Mouse (Mus musculus) testis, adult 2 months (tissue): Measurements from ENCODE around the gene Lrmda. TPM values are rescaled to one million over a fixed set of nuclear protein-coding genes. Genes with fewer than 3 reads are reported as not detected.

ENCODE experiments used
- H3K27ac ChIP-seq: fragments of 200-500 bp; 2 replicates; pipeline ENCODE4 v1.5.1; 2012; ENCODE audit warnings: low read depth, low read length; ENCODE audit not compliant: control insufficient read depth, insufficient read depth
- H3K27me3 ChIP-seq: fragments of 200-500 bp; 2 replicates; pipeline ENCODE4 v1.6.1; 2012; ENCODE audit warnings: mild to moderate bottlenecking, low read length, moderate library complexity; ENCODE audit not compliant: control insufficient read depth, insufficient read depth
- H3K36me3 ChIP-seq: fragments of 200-500 bp; 2 replicates; pipeline ENCODE4 v1.6.1; 2012; ENCODE audit warnings: mild to moderate bottlenecking, low read length; ENCODE audit not compliant: control insufficient read depth, insufficient read depth
- H3K4me1 ChIP-seq: fragments of 200-500 bp; 2 replicates; pipeline ENCODE4 v1.6.1; 2012; ENCODE audit warnings: low read length; ENCODE audit not compliant: control insufficient read depth, insufficient read depth
- H3K4me3 ChIP-seq: fragments of 200-500 bp; 2 replicates; pipeline ENCODE4 v1.5.1; 2012; ENCODE audit warnings: low read depth, mild to moderate bottlenecking, low read length, moderate library complexity, mixed read lengths; ENCODE audit not compliant: control insufficient read depth
- CTCF ChIP-seq: fragments of 200-500 bp; IDR thresholded peaks from 2 replicates; pipeline ENCODE4 v1.5.1; 2012; ENCODE audit warnings: low read depth, mild to moderate bottlenecking, inconsistent platforms, low read length, moderate library complexity; ENCODE audit not compliant: control insufficient read depth, insufficient read depth, insufficient replicate concordance
- POLR2A ChIP-seq: fragments of 200-500 bp; IDR thresholded peaks from 2 replicates; pipeline ENCODE4 v1.6.1; 2012; ENCODE audit warnings: low read depth, mild to moderate bottlenecking, inconsistent platforms, low read length, moderate library complexity; ENCODE audit not compliant: control insufficient read depth
- polyA plus RNA-seq: library from polyadenylated mRNA; depleted of rRNA; stranded (reverse); fragments of >200 nt; gene quantifications from 2 replicates; pipeline ENCODE4 v1.2.3, GENCODE M21; 2012

The Lrmda gene
- polyA plus RNA-seq, 1 experiment, result 2.1 TPM

DNA sequence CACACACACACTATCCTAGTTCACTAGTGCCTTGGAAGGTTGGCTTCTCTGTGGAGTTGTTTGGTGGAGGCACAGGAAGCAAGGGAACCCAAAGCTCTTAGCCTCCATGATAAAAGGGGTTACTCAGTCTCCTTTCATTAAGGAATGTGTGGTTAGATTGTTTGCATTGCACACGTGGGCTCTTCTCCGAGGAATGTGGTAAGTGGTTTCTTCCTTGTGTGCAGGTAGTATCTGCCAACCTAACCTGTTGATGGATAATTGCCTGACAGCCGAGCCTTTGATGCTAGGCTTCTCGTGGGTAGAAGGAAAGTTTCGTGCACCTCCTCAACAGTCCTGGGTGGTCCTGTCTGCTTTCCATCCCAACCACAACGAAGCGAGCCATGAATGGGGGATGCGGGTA lies 648.8 kb downstream of the Lrmda start:
- no peak overlapping the region for H3K27ac ChIP-seq
- H3K4me3 ChIP-seq, result no peak overlapping the region
- H3K27me3 ChIP-seq, result no peaks in the 10 kb centered on the region
- TF ChIP-seq POLR2A (no peak), CTCF (no peak)
- H3K36me3 ChIP-seq, result no peaks in the 10 kb centered on the region
- no peaks in the 10 kb centered on the region for H3K4me1 ChIP-seq

DNA sequence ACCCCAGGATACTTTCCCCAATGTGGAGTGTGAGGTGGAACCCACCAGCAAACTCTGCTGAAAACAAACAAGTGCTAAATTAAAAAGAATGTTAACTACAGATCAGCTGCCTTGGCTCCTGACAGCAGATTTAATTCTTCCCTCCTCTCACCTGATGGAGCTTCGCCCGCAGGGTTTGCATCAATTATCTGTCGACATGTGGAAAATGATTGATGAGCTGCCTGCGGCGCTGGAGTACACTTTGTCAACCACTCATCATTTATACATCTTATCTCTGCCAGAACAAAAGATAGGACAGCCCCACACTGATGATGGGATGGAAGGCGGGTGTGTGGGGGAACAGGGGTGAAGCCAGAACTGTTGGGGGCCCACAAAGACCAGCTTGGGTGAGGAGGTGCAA lies 649.2 kb downstream of the Lrmda start:
- Histone ChIP-seq H3K4me1 (no peaks in the 10 kb centered on the region), H3K36me3 (no peaks in the 10 kb centered on the region), H3K4me3 (no peak overlapping the region), H3K27me3 (no peaks in the 10 kb centered on the region), H3K27ac (no peak overlapping the region)
- TF ChIP-seq POLR2A, result no peak
- no peak for TF ChIP-seq CTCF

- no peak for TF ChIP-seq POLR2A
- no peak overlapping the region for H3K27ac ChIP-seq
- no peaks in the 10 kb centered on the region for H3K27me3 ChIP-seq
- H3K4me3 ChIP-seq, result no peak overlapping the region
- H3K36me3 ChIP-seq, result no peaks in the 10 kb centered on the region
- H3K4me1 ChIP-seq, result no peaks in the 10 kb centered on the region
These were observed 654.1 kb downstream of the Lrmda start for GRCm38 (mm10) chr14:22673581-22673980.

DNA sequence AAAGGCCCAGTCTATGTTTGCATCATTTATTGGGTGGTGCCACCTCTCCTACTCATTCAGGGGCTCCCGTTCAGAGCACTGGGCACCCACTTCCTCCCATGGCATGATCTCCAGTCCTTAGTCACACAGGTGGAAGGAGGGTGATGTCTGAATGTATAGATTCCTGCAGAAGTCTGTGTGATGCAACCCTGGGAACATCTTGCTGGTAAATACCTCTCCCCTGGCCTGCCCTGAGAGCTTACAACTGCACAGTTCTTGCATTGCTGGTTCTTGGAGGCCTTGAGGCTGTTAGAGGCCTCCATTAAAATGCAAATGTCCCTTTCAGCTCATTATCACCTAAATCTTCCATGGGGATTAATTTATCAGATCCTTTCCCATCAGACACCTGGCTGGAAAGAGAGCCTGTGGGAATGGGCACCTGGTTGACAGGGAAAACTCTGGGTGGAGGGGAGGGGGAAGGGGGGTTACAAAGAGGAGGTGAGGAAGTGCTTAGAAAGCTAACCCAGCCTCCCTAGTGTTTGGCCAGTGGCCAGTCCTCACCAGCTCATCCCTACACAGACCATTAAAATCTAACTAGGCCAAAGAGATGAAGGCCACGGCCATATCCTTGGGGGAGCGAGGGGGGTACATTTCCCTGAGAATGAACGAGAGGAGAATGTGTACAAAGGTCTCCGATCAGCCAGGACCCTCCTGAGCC lies 659.6 kb downstream of the Lrmda start:
- no peaks in the 10 kb centered on the region for H3K36me3 ChIP-seq
- H3K27me3 ChIP-seq, result no peaks in the 10 kb centered on the region
- no peaks in the 10 kb centered on the region for H3K4me1 ChIP-seq
- H3K27ac ChIP-seq, result no peak overlapping the region
- H3K4me3 ChIP-seq, result no peak overlapping the region
- TF ChIP-seq POLR2A (no peak), CTCF (no peak)

DNA sequence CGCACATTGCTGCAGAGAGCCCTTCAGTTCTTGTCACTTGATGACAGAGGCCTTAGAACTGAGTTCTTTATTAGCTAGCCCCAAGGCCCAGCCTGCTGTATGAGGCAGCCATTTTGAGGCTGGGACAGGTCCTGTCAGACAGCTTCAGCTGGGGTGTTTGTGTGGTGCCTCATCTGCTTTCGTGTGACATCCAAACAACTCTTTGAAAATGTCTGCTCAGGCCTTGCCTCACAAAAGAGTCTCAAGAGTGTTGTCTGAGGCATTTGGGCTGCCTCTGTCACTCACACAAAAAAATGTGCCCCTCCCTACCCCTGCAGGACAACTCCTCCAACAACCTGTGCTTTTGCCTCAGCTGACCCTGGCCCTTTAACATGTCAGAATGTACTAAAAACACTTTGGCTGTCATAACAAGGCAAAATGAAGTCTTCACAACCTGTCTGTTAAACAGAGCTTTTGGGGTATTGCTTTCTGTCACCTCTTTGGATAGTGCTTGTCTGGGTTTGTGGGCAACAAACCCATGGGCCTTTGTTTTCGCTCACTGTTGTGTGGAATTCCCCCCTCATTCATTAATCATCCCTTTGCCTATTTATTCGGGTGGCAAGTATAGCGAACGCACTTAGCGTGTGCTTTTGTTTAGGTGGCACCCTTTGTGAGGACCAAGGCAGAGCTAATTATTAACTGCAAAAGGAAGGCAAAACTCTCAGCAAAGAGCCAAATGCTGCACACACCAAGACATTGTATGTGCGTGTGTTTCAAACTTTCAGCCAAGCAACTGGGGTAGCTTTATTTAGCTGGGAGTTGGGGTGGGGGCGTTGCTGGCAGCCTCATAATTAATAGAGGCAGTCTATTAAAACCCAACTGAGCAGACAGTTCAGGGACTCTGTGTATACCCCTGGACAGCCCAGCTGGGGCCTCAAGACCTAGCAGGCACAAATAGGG lies 660.5 kb downstream of the Lrmda start:
- Histone ChIP-seq H3K4me1 (no peaks in the 10 kb centered on the region), H3K27ac (no peak overlapping the region), H3K4me3 (no peak overlapping the region), H3K36me3 (no peaks in the 10 kb centered on the region), H3K27me3 (no peaks in the 10 kb centered on the region)
- TF ChIP-seq POLR2A, result no peak
- no peak for TF ChIP-seq CTCF

DNA sequence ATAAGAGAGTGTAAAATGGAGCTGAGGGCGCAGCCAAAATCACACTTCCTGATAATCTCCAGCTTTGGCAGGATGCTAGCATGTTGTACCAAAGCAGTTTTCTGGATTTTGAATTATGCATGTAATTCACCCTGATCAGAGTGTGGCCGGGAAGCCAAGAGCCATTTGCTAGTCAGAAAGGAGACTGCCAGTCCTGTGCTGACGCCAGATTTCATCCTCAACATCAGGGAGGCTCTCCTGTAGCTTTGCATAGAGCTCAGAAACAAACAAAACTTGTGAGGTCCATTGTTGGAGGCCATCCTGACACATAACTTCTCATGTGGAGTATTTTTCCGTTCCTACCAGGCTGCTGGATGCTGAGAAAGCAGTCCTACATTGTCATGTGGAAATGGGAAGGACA lies 667.4 kb downstream of the Lrmda start:
- Histone ChIP-seq H3K36me3 (no peaks in the 10 kb centered on the region), H3K27ac (no peak overlapping the region), H3K4me1 (no peaks in the 10 kb centered on the region), H3K27me3 (no peaks in the 10 kb centered on the region), H3K4me3 (no peak overlapping the region)
- TF ChIP-seq CTCF (no peak), POLR2A (no peak)

DNA sequence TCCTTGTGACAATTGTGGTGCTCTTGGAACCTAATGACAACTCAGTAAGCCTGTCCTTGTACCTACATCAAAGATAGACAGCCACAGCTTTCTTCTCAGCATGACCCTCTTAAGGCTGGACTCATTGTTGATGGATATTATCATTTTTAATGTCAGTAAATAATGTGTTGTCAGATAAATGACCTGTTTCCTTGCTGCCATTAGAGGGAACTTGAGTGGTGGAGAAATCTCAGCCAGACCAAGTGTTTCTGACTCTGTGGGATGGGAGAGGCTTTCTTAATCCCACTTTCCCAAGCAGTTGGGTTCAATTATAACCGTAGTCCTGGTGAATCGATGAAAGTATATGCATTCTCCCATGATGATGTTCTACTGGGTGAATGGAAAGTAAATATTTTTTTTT lies 668.9 kb downstream of the Lrmda start:
- TF ChIP-seq CTCF (no peak), POLR2A (no peak)
- no peaks in the 10 kb centered on the region for H3K36me3 ChIP-seq
- no peak overlapping the region for H3K4me3 ChIP-seq
- H3K4me1 ChIP-seq, result no peaks in the 10 kb centered on the region
- H3K27ac ChIP-seq, result no peak overlapping the region
- H3K27me3 ChIP-seq, result no peaks in the 10 kb centered on the region
